Mouse (Mus musculus) yolk sac, embryonic 10.5 days (tissue): ENCODE data around the gene Tmem28.
A peak's percentile ranks its signal among the peaks of the same experiment; 100 is the strongest.

ENCODE experiments used
- DNase-seq: peaks from one replicate; pipeline ENCODE4 v3.0.0-alpha.2; 2017; ENCODE audit warnings: low spot score

The Tmem28 gene

DNA sequence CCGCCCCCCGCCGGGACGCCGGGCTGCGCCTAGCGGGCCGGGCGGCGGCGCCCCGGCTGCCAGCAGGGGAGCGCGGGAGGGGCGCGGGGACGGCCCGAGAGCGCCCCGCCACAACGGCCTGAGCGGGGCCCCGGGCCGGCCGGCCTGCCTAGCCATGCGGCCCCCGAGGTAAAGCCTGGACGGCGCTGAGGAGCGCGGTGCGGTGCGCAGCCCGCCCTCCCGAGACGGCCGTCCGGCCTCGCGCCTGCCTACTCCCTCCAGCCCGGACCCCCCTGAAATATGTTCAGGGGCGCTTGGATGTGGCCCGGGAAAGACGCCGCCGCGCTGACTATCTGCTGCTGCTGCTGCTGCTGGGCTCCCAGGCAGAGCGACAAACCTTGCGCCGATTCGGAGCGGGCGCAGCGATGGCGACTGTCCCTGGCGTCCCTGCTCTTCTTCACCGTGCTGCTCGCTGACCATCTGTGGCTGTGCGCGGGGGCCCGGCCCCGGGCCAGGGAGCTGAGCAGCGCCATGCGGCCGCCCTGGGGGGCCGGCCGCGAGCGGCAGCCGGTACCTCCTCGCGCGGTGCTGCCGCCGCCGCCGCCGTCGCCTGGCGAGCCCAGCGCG is at the start of gene Tmem28:
TSS of gene Tmem28 (plus strand) at position 232 of the 606 bp plus-strand sequence.
- DNase-seq = no peak

DNA sequence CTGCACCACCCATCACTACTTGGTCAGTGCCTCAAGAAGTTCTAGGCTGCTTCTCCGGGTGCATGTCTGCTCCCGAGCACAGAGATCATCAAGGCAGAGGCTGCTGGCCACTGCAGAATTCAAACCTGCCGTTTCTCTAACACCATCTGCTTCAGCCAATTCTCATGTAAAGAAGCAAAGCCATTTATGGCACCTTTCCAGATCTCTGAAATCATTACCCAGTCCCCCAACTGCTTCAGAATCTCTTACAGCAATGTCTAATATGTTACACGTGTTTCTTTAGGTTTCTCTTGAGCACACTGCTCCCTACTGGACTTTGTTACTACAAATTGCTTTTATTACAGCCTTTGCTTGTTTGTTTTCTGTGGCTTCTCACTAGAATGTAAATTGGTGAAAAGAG is 40.5 kb upstream of the Tmem28 start:
- DNase-seq = no peak

DNA sequence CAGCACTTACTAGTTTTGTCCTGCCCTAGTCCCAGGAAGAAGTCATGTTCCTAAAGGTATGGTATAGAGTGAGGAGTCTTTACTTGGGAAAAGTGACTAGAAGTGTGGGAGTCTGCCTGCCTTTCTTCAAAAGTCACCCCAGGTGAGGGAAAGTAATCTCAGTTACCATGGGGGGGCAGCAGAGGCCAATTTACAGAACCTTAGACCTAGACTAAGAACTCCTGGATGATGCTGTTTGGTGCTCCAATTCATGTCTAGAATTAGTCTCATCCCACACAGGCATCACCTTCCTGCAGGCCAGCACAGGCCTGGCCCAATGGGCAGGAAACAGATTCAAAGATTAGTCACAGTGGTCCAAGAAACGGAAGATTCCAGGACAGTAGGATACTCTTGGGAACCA is 12.4 kb upstream of the Tmem28 start:
- DNase-seq = no peak

DNA sequence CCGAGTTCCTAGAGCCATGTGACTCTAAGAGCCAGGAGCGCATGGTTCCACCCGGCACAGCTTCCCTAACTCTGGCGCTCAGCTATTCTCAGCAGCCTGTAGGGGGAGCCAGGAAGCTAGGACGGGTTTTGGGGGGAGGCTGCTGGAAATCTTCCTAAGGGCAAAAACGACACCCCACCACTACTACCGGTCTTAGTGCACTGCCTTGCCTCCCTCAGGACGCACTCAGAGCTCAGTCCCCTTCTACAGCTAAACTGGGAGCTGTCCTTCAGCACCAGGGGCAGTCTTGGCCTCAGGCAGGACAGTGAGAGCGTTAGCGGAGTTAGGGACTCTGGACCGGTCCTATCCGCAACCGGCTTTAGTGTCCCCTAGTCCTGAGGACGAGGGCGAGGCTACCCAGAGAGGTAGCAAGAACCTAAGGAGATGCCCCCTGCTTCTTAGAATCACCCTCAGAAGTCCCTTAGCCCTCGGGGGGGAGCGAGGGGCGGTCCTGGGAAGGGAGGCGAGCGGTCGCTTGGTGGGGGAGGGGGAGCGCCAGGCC is 1.4 kb upstream of the Tmem28 start:
- DNase-seq = peak; percentile 69

DNA sequence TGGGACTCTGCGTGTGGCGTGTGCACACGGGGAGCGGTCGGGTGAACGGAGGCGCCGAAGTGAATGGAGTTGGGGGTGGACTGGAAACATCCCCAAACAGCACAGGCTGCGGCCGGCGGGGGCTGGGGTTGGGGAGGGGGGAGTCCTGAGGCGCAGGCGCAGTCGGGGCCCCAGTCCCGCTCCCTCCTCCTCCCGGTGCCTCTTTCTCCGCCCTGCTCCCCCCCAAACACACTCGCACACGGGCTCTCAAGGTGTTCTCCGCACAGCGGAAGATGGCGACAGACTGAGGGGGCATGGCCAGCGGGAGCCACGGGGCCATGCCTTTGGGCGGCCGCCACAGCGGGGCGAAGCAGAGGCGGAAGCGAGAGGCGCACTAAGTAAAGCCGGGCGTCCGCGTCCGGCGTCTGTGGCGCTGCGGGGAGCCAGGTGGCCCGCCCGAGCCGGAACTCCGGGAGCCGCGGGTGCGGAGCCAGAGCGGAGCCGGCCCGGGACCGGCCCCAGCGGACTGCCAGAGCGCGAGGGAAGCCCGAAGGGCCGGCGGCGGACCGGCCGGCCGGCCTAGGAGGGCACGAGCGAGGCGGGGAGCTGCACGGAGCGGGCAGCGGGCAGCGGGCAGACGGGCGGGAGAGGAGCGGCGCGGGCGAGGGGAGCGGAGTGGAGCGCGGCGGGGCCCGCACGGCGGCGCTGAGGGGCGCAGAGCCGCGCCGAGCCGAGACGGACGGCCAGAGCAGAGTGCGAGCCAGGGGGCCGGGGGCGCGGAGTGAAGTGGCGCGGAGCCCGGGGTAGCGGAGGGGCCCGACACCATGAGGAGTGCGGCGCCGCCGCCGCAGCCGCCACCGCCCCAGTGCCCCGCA is 658 bp upstream of the Tmem28 start:
- peak; percentile 6 for DNase-seq

DNA sequence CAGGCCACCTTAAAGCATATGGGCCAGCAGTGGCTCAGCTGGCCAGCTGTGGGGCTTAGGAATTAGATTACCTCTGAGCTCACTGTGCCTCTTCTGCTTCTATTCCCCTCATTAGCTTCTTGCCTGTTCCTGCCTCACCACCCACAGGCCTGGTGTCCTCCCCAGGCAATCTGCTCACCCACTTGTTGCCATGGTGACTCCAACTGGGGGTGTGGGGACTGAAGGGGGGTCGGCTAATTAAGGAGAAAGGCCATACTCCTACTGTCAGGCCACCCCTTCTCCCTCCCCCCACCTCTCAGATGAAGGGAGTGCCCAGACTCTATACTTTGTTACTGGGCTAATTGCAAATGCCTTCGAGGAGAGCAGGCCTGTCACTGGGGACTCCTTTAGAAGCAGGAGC is 21.3 kb downstream of the Tmem28 start:
- no peak for DNase-seq

DNA sequence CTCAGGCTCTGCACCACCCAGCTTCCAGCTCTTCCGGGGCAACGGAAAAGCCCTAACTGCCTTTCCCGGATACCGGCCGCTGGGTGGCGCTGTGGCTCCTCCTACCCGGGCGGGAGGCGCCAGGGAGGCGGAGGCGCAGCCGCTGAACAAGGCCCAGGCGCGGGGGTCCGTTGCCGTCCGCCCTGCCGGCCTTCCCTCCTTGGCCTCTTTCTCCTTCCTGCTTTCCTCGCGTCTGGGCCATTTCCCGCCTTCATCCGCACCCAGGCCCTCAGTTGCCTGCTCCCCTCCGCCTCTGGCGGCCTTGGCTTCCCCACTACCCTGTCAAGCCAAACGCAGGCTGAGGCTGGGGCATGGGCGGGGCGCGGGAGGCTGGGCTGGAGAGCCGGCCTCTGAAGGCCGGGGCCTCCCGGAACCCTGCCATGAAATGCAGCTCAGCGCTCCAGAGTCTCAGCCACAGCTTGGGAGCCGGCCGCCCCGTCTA is 32.5 kb downstream of the Tmem28 start:
- DNase-seq = peak; percentile 65

DNA sequence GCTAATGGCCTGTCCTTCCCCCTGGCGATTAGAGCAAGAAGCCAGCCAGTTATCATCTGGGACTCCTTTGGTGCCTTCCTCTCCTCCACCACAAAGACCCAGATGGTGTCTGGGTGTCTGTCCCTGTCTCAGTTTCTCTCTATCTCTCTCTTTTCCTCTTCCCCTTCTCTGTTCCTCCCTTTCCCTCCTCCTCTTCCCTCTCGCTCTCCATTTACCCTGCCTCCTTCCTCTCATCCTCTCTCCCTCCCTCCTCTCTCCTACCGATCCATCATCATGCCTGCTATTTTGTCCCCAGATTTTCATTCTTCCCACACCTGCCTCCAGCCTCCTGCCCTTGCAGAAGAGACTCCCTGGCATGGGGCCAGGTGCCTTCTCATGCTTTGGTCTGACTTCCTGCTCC is 33.0 kb downstream of the Tmem28 start:
- no peak for DNase-seq

DNA sequence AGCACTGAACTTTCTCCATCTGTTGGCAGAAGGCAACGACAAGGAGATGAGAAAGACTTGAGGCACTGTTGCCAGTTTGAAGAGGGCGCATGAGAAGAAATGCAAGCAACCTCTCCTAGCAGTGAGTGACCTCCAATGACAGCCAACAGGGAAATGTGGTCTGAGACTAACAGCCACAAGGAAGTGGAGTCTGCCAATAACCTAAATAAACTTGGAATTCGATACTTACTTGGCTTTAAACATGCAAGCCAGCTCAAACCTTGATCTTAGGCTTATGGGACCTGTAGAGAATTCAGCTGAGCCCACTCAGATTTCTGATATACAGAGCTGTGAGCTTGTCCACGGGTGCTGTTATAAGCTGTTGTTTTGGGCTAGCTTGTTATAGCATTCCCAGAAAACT is 51.4 kb downstream of the Tmem28 start:
- no peak for DNase-seq

DNA sequence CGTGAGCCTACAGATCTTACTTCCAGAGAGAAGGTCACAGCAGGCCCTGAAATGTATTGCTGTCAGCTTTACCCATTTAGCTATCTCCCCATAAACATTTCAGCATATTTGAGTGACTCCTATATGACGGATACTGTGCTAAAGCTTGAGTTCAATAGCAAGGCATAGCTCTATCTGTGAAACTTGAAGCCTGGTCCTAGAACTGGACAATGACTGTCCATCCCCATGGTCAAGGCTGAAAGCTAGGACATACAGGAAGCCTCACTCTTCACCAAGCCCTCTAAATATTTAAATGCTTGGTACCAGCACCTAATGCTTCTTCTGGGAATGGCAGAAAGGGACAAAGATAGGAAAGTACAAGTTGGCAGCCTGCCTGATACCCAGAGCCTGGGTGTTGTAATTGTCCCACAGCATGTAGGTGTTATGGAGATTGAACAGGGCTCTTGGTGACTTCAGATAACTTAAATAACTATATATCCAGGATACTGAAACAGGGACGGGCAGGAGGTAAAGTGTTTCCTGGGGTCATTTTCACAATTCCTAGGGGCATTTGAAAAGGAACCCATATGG is 51.9 kb downstream of the Tmem28 start:
- DNase-seq = no peak

DNA sequence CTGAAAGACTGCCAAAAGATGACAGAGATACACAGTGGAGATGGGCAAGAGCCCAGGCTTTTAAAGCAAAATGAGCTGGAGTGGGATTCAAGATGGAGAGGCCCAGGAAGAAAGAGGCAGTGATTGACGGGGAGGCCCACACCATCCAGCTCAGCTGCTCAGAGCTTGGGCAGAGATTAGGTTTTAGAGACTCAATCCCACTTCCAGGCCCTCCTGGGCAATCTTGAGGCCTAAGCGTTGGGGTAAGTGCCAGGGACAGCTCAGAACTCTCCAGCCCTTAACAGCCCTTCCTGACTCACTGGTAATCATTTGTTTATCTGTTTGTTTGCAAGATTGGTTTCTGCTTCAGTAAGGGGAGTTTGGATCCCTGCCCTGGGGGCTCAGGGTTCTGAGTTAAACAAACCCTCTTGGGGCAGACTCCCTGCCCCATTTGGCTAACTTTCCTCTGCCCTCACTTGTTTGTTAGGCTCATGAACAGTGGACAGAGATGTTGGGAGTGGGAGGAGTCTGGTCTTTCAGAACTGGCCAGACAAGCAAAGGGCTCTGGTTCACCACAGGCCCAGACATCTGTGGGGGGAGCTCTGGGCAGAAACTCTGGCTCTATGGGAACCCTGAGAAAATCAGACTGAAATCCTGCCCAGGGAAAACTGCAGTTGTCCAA is 52.6 kb downstream of the Tmem28 start:
- DNase-seq = no peak

DNA sequence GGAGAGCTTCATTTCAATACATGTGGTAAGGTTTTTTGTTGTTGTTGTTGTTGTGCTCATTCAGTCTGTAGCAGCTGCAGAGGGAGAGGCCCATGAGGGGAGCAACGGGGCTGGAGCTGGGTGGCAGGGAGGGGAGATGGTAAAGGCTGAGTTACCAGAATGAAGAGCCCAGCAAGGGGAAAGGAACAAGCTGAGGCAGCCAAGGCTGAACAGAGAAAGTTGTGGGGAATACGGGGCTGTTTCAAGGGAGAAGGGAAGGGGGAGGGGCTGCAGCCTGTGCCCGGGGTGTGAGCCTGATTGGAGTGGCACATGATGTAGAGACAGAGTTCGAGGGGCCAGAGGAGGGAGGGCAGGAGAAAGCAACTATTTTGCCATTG is 53.1 kb downstream of the Tmem28 start:
- no peak for DNase-seq

DNA sequence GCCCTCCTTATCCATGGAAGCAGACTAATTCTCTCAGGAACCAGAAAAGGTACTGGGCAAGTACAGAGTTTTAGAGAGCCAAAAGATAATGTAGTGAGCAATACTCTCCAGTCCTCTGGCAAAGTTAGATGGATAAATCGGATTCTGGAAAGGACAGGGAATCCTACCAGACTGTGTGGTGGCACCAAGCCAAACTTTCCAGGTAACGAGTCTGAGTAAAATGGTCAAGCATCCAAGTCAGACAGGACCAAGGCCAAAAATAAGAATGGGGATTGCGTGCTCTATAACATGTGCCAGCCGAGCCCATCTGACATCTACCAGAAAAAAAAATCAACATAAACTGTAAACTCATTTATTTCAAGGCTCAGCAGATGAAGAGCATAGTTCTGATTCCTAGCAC is 56.0 kb downstream of the Tmem28 start:
- no peak for DNase-seq

DNA sequence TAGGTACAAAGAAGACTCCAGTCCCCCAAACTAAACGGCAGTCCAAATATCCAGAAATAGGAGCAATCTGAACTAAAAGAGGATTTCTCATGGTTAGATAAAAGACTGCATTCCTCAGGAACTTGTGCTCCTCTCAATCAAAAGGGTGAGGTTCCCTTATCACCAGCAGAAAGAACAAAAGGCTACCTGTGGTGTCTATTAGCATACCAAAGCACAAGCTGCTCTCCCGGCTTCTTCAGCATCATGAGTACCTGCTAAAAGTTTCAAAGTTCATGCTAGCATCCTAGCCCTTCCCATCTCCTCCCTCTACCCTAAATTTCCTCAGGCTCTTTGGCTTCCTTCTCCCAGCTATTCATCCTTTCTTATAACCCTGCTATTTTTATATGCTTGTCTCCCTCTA is 62.6 kb downstream of the Tmem28 start:
- no peak for DNase-seq
